Mouse (Mus musculus) midbrain, embryonic 13.5 days (tissue): ENCODE measurements around the gene Acot7. TPM values are rescaled to one million over a fixed set of nuclear protein-coding genes. Genes with fewer than 3 reads are reported as not detected.
A peak's percentile ranks its signal among the peaks of the same experiment; 100 is the strongest.

Experiments
- ATAC-seq: fragments of 200-750 bp; cut with Nextera tagmentation; 2 replicates; pipeline ENCODE4 v1.8.0; 2017; ENCODE audit warnings: mild to moderate bottlenecking, moderate TSS enrichment, moderate library complexity
- H3K27ac ChIP-seq: fragments of 300-500 bp; sonication (generic); 2 replicates; pipeline ENCODE4 v1.5.1; 2015; ENCODE audit warnings: inconsistent platforms, mild to moderate bottlenecking, moderate library complexity
- H3K27me3 ChIP-seq: fragments of 300-500 bp; sonication (generic); 2 replicates; pipeline ENCODE4 v1.6.1; 2015; ENCODE audit warnings: mild to moderate bottlenecking, inconsistent platforms
- H3K36me3 ChIP-seq: fragments of 300-500 bp; sonication (generic); 2 replicates; pipeline ENCODE4 v1.6.1; 2015; ENCODE audit warnings: mild to moderate bottlenecking, inconsistent platforms
- H3K4me1 ChIP-seq: fragments of 300-500 bp; sonication (generic); replicated peaks from 2 replicates; pipeline ENCODE4 v1.6.1; 2015; ENCODE audit warnings: inconsistent platforms
- H3K4me2 ChIP-seq: fragments of 300-500 bp; sonication (generic); replicated peaks from 2 replicates; pipeline ENCODE4 v1.6.1; 2015; ENCODE audit warnings: moderate library complexity, mild to moderate bottlenecking, inconsistent platforms
- H3K4me3 ChIP-seq: fragments of 300-500 bp; sonication (generic); replicated peaks from 2 replicates; pipeline ENCODE4 v1.5.1; 2015; ENCODE audit warnings: mild to moderate bottlenecking, inconsistent platforms
- H3K9ac ChIP-seq: fragments of 300-500 bp; sonication (generic); replicated peaks from 2 replicates; pipeline ENCODE4 v1.6.1; 2015; ENCODE audit warnings: mild to moderate bottlenecking, inconsistent platforms
- H3K9me3 ChIP-seq: fragments of 300-500 bp; sonication (generic); 2 replicates; pipeline ENCODE4 v1.6.1; 2016; ENCODE audit warnings: mild to moderate bottlenecking, inconsistent platforms
- WGBS: fragments of 180-500 bp; shearing (Covaris S2); methylation state at CpG from one replicate; pipeline ENCODE4 v1.1.7; 2015; 5-methylcytosine and 5-hydroxymethylcytosine counted together
- polyA plus RNA-seq: library from polyadenylated mRNA; unstranded; fragments of >200 nt; fragmentation: Nextera tagmentation; extraction: Ambion mirVana; gene quantifications from 2 replicates; pipeline ENCODE4 v1.2.1, GENCODE M21; 2015

The Acot7 gene
- polyA plus RNA-seq, 1 experiment from 2014 or later, result 206 TPM

DNA sequence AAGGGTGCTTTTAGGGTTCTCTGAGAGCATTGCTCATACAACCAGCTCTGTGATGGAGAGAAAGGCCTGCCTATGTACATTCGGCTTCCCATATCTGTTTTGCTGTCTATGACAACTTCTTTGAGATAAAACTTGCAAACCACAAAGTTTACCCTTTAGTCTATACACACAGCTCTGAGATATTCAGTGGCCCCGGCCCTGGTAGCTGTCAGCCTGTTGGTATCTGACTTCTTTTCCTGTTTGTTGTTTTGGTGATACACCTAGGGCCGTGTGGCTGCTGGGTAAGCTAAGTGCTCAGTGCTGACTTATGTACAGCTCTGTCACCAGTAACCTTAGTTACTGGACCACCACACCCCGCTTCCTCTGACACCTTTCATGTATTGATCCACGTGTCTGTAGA lies 19.6 kb downstream of the Acot7 start:
- no peak overlapping the region for H3K27ac ChIP-seq
- 81% methylated on average over 5 of the region's 5 CpGs for WGBS

DNA sequence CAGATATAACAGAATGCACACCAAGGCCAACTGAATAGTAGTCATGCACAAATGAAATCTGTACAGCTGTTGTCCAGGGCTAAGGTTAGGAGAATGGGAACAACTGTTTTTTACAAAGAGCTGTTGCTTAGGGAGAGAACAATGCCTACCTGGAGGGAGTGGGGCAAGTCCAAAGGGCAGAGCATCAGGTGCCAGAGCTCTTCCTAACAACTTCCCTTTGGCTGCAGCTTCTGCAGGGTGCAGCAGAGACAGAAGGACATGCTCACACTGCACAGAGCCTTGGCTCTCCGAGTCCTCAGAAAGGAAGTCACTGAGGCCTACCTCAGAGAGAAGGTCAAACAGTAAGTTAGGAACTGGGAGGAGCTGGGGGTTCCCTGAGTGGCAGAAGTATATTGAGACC lies 21.7 kb downstream of the Acot7 start:
- 92% methylated on average over 1 of the region's 1 CpGs for WGBS

More for the DNA sequence above, 19.6 kb downstream of the Acot7 start:
- Histone ChIP-seq H3K27me3 (no peaks in the 10 kb centered on the region), H3K4me2 (no peak overlapping the region), H3K4me1 (peaks cover 9% of the 10 kb centered on the region), H3K9ac (no peak overlapping the region), H3K36me3 (no peaks in the 10 kb centered on the region), H3K9me3 (no peaks in the 10 kb centered on the region), H3K4me3 (no peak overlapping the region)
- ATAC-seq, result no peak

DNA sequence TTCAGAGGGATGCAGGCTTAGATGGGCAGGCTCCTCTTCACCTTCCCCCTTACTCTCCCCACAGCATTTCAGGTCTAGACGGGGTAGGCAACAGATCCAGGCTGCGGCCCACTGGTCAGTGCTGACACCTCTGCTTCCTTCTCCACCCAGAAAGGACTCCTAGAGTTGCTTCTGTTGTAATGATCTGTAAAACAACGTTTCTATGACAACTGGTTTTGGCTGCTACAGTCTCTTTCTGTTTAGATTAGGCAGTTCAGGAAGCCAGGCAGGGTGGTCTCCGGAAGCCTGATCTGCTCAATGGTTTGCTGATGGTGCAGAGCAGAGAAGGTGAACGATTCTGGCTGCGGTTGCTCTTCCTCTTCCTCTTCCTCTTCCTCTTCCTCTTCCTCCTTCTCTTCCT lies 23.6 kb downstream of the Acot7 start:
- peaks cover 12% of the 10 kb centered on the region for H3K4me1 ChIP-seq
- no peak for ATAC-seq
- H3K9ac ChIP-seq, result no peak overlapping the region
- H3K27ac ChIP-seq, result no peak overlapping the region
- H3K4me3 ChIP-seq, result no peak overlapping the region
- H3K27me3 ChIP-seq, result no peaks in the 10 kb centered on the region
- no peak overlapping the region for H3K4me2 ChIP-seq
- WGBS, result 81% methylated on average over 6 of the region's 6 CpGs
- H3K36me3 ChIP-seq, result no peaks in the 10 kb centered on the region
- H3K9me3 ChIP-seq, result no peaks in the 10 kb centered on the region

More for the DNA sequence above, 21.7 kb downstream of the Acot7 start:
- Histone ChIP-seq H3K36me3 (no peaks in the 10 kb centered on the region), H3K4me1 (peaks cover 8% of the 10 kb centered on the region), H3K27ac (no peak overlapping the region), H3K4me2 (no peak overlapping the region), H3K9ac (no peak overlapping the region), H3K4me3 (no peak overlapping the region), H3K27me3 (no peaks in the 10 kb centered on the region), H3K9me3 (no peaks in the 10 kb centered on the region)
- ATAC-seq, result no peak

DNA sequence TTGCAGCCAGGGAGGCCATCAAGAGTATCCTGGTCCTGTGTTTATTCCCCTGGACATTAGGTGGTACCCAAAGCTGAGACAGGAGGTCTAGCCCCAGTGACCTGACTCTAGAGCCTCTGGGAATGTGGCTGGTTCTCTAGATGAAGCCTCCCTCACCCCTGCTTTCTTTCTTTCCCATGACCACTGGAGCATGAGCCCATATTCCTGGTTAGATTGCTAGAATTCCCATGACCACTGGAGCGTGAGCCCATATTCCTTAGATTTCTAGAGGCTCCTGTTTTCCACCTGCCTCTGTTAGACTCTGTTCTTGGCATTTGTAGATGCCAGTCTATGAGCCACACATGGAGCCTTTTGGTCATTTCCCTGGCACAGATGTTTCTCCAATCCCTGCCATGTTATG lies 24.5 kb downstream of the Acot7 start:
- Histone ChIP-seq H3K27ac (no peak overlapping the region), H3K4me2 (no peak overlapping the region), H3K36me3 (no peaks in the 10 kb centered on the region; the same call in 1 of the 2 replicates), H3K27me3 (no peaks in the 10 kb centered on the region), H3K4me3 (no peak overlapping the region), H3K4me1 (peaks cover 12% of the 10 kb centered on the region), H3K9me3 (no peaks in the 10 kb centered on the region), H3K9ac (no peak overlapping the region)
- ATAC-seq, result no peak
- WGBS, result 85% methylated on average over 1 of the region's 1 CpGs

DNA sequence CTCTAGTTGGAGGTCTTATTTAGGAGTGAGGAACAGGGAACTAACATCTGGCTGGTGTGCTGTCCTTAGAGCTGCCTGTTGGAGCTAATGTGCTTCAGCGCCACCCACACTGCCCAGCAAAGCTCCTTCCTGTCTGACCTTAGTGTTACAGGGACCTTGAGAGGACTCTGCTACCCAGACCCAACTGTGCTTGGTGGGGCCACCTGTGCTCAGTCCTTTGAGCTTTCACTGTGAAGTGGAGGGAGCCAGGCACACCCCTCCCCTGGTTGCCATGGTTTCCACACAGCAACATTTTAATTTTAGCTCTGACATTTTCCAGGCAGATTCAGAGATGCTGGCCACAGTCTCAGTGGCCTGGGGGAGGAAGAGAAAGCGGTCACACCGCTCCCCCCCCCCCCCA lies 25.0 kb downstream of the Acot7 start:
- Histone ChIP-seq H3K27me3 (no peaks in the 10 kb centered on the region), H3K27ac (no peak overlapping the region), H3K36me3 (no peaks in the 10 kb centered on the region; the same call in 1 of the 2 replicates), H3K4me3 (no peak overlapping the region), H3K9ac (no peak overlapping the region), H3K9me3 (no peaks in the 10 kb centered on the region), H3K4me1 (peaks cover 12% of the 10 kb centered on the region), H3K4me2 (no peak overlapping the region)
- 71% methylated on average over 3 of the region's 3 CpGs for WGBS
- no peak for ATAC-seq

DNA sequence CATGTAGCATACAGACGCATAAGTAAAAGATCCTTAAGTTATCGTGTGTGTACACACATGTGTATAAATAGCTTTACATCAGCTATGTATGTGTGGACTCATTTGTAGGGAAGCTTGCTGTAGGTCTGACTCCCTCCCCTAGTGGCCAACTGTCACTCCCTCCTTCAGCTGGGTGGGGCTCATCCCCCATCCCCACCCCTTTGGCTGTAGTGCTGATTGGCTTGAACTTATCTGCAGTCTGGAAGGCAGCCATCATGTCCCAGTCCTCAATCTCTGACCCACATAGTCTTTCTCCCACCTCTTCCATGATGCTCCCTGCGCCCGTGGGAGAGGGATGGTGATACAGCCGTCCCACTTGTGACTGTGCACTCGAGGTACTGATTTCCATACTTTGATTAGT lies 26.7 kb downstream of the Acot7 start:
- no peak overlapping the region for H3K27ac ChIP-seq
- H3K36me3 ChIP-seq, result peaks cover 3% of the 10 kb centered on the region; the same call in 1 of the 2 replicates
- no peaks in the 10 kb centered on the region for H3K9me3 ChIP-seq
- 93% methylated on average over 6 of the region's 6 CpGs for WGBS
- H3K4me3 ChIP-seq, result no peak overlapping the region
- ATAC-seq, result no peak
- H3K4me2 ChIP-seq, result no peak overlapping the region
- H3K27me3 ChIP-seq, result no peaks in the 10 kb centered on the region
- H3K4me1 ChIP-seq, result peaks cover 12% of the 10 kb centered on the region
- no peak overlapping the region for H3K9ac ChIP-seq

DNA sequence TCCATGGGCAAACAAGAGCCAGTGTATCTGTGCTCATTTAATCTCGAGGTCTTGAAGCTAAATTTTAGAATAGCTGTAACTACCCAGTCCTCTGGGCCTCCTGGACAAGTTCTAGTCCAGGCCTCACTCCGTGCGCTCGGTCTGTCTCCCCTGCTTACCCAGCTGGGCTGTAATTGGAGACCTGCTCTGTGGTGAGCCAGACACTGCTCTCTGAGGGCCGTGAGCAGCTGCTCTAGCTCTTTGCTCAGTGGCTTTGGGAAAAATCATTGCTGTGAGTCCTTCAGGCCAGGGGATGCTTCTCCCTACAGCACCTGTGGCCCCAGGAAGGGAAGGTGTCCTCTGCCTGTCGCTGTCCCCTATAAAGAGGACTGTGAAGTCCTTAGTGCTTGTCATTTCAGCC lies 28.3 kb downstream of the Acot7 start:
- H3K9ac ChIP-seq, result no peak overlapping the region
- no peak overlapping the region for H3K4me3 ChIP-seq
- no peak overlapping the region for H3K4me2 ChIP-seq
- peaks cover 12% of the 10 kb centered on the region for H3K4me1 ChIP-seq
- no peaks in the 10 kb centered on the region for H3K27me3 ChIP-seq
- no peaks in the 10 kb centered on the region for H3K9me3 ChIP-seq
- no peak overlapping the region for H3K27ac ChIP-seq
- WGBS, result 63% methylated on average over 6 of the region's 6 CpGs
- H3K36me3 ChIP-seq, result peaks cover 8% of the 10 kb centered on the region; the same call in 1 of the 2 replicates
- ATAC-seq, result no peak

DNA sequence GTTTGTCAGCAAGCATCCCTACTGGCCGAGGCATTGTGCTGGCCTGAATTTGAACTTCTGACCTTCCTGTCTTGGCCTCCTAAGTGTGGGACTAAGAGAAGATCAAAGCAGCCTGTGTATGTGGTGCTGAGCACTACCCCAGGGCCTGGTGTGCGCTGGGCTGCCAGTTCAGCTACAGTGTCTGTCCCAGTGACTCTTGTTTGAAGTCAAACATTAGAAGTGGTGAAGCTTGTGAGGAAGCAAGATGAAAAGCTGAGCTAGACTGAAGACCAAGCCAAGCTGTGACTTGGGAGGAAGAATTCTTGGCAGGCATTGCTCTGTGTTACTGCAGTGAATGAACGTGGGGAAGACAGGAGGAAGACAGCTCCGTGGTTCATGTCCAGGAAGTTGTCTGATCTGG lies 31.7 kb downstream of the Acot7 start:
- H3K4me3 ChIP-seq, result no peak overlapping the region
- peaks cover 17% of the 10 kb centered on the region for H3K27me3 ChIP-seq
- H3K9ac ChIP-seq, result no peak overlapping the region
- no peak overlapping the region for H3K27ac ChIP-seq
- H3K36me3 ChIP-seq, result peaks cover 8% of the 10 kb centered on the region; the same call in 1 of the 2 replicates
- no peak overlapping the region for H3K4me2 ChIP-seq
- no peaks in the 10 kb centered on the region for H3K9me3 ChIP-seq
- H3K4me1 ChIP-seq, result peaks cover 8% of the 10 kb centered on the region
- WGBS, result 69% methylated on average over 4 of the region's 4 CpGs
- no peak for ATAC-seq

DNA sequence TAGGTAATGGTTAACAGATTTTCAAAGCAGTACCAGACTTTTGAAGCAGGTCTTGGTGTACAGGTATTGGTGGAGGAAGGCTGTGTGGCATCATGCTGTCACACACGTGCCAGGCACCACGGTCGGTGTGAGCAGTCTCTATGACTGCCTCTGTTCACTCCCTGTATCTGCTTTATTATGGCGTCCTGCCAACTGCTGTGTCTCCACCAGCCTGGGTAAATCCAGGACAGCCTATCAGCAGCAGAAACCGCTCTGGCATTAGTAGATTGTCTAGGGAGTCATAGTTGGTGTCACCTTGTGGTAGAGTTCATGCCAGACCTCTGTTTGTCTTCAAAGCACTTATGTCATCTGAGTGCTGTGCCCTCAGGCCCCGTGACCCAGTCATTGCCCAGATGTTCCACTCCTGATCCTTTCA lies 34.2 kb downstream of the Acot7 start:
- 77% methylated on average over 6 of the region's 6 CpGs for WGBS
- ATAC-seq, result no peak

DNA sequence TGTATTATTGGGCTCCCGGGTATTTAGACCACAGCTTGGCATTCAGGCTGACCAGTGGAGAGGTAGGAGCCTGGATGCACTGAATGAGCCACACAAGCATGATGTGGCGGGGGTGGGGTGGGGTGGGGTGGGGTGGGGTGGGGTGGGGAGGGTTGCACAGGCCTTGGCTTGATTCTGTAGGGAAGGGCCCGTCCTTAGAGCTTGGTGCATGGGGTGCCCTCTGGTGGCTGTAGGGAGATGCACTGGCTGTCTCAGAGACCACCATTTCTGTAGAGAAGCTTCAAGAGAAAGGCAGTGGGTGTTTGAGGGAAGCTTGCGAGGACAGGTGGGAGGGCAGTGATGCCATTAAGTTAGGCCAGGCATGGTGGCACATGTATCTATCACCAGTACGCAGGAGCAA lies 34.6 kb downstream of the Acot7 start:
- ATAC-seq, result 0 out of 2 replicates have a peak, but pooled peaks have one; percentile 1
- Histone ChIP-seq H3K27ac (no peak overlapping the region), H3K27me3 (peaks cover 38% of the 10 kb centered on the region), H3K9me3 (no peaks in the 10 kb centered on the region), H3K4me3 (no peak overlapping the region), H3K4me1 (peaks cover 7% of the 10 kb centered on the region), H3K36me3 (peaks cover 8% of the 10 kb centered on the region; the same call in 1 of the 2 replicates), H3K9ac (no peak overlapping the region), H3K4me2 (no peak overlapping the region)
- WGBS, result 36% methylated on average over 5 of the region's 5 CpGs

More for the DNA sequence above, 34.2 kb downstream of the Acot7 start:
- H3K27ac ChIP-seq, result no peak overlapping the region
- H3K9me3 ChIP-seq, result no peaks in the 10 kb centered on the region
- H3K36me3 ChIP-seq, result peaks cover 8% of the 10 kb centered on the region; the same call in 1 of the 2 replicates
- peaks cover 7% of the 10 kb centered on the region for H3K4me1 ChIP-seq
- no peak overlapping the region for H3K4me2 ChIP-seq
- peaks cover 34% of the 10 kb centered on the region for H3K27me3 ChIP-seq
- H3K9ac ChIP-seq, result no peak overlapping the region
- no peak overlapping the region for H3K4me3 ChIP-seq

DNA sequence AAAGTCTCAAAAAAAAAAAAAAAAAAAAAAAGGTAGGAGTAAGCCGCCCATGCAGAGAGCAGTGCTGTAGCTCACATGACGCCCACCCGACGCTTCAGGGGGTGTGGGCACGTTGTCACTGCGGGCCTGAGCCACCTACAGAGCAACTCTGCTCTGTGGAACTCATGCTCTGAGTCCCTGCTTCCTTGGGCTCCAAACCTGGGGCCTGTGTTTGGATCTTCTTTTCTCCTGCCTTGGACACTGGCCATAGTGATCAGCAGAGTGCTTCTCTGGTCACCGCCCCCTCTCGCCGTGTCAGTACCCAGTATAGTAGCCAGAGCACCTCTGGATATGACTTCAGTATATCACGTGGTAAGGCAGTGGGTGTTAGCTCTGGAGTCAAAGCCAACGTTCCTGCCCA lies 35.0 kb downstream of the Acot7 start:
- Histone ChIP-seq H3K27me3 (peaks cover 42% of the 10 kb centered on the region), H3K27ac (no peak overlapping the region), H3K4me3 (no peak overlapping the region), H3K4me2 (no peak overlapping the region), H3K4me1 (peaks cover 7% of the 10 kb centered on the region), H3K9me3 (no peaks in the 10 kb centered on the region), H3K9ac (no peak overlapping the region), H3K36me3 (peaks cover 12% of the 10 kb centered on the region; the same call in 1 of the 2 replicates)
- peak; percentile 25; the same call in 1 of the 2 replicates for ATAC-seq
- 67% methylated on average over 11 of the region's 11 CpGs for WGBS

DNA sequence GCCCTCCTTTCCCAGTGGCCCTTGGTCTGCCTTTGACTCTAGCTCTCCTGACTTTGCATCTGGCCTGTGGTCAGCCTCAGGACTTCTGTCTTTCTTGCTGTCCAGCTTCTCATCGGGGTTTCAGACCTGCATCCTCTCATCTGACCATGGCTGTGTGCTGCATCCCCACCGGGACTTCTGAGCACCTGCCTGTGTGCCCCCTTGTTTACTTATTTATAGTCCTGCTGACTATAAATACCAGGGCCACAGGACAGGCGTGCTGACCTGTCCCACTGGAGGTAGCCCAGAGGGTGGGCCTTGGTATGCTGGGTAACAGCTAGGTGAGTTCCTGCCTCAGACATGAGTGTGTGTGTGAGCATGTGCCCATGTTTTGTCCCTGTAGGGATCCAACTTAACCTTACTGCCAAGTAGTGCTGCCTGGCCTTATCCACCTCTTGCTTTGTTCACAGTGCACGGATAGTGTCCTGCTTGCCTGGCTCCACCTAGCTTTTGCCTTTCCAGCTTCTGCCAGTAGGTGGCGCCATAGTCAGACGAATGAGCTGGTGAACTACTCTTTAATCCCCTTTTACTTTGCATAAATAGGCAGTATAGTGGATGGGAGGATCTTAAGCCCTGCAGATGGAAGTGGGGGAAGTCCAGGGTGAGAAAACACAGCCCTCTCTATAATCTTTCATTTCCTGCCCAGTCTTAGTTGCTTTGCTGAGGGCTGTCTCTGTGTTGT lies 36.0 kb downstream of the Acot7 start:
- WGBS, result 33% methylated on average over 6 of the region's 6 CpGs

More for the DNA sequence above, 36.0 kb downstream of the Acot7 start:
- no peak overlapping the region for H3K4me3 ChIP-seq
- H3K9me3 ChIP-seq, result no peaks in the 10 kb centered on the region
- H3K4me1 ChIP-seq, result peaks cover 7% of the 10 kb centered on the region
- H3K4me2 ChIP-seq, result no peak overlapping the region
- H3K27me3 ChIP-seq, result peaks cover 52% of the 10 kb centered on the region
- peaks cover 22% of the 10 kb centered on the region for H3K36me3 ChIP-seq
- H3K9ac ChIP-seq, result no peak overlapping the region; the same call in 1 of the 2 replicates
- no peak overlapping the region for H3K27ac ChIP-seq
- ATAC-seq, result peak; percentile 77
